In the genomic region with DNA sequence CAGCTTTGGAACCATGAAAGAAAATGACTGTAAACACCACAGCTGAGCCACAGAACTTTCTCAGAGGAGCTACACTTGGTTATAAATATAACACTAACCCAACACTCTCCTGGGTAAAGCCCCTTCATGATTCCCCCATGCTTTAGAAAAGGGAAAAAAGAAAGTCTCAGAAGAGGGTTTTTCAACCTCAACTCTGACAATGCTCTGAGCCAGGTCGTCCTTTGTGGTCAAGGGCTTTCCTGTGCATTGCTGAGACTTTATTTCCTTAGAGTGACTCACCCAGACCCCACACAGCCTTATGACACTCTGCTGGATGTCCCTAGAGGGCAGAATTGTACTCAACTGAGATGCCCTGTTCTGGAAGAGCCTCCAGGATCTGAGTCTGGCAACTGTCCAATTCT, we compare ENCODE assay signal across 10 mouse cellular contexts.
DNase-seq lines count a peak whose midpoint lies in the region; ATAC-seq and TF ChIP-seq lines count a peak whose summit lies in the region.
"Had no signal": no experiment of that assay in that cellular context is flagged by ENCODE, and none has a peak within 500 bp of the region (broad histone marks: within the 10 kb centered on the region; RNA-seq: fewer than 3 reads in every experiment).

No protein-coding gene starts in this region.

- no peaks in the 10 kb centered on the region for H3K9me3 ChIP-seq in intestine, postnatal 0 days (ENCODE audit: control insufficient read depth)
- no peaks in the 10 kb centered on the region for H3K9me3 ChIP-seq in intestine, embryonic 15.5 days
- no peaks in the 10 kb centered on the region for H3K9me3 ChIP-seq in midbrain, embryonic 13.5 days
- no peaks in the 10 kb centered on the region for H3K9me3 ChIP-seq in neural tube, embryonic 15.5 days (replicated peaks)
- H3K9me3 ChIP-seq: forebrain, embryonic 13.5 days had no signal

- no peaks in the 10 kb centered on the region for H3K36me3 ChIP-seq in intestine, postnatal 0 days (ENCODE audit: control insufficient read depth, insufficient read depth)
- H3K36me3 ChIP-seq in intestine, embryonic 15.5 days, result no peaks in the 10 kb centered on the region
- no peaks in the 10 kb centered on the region for H3K36me3 ChIP-seq in midbrain, embryonic 13.5 days
- no peaks in the 10 kb centered on the region for H3K36me3 ChIP-seq in neural tube, embryonic 15.5 days

- DNase-seq in A20 (ENCODE audit: low read depth, low spot score) (peak; percentile 8), Patski (ENCODE audit: low read depth, low spot score) (peak; percentile 84)
- no peak for DNase-seq in frontal cortex, postnatal 36 days (ENCODE audit: low spot score in 2 of 2)
- DNase-seq: cerebellum, postnatal 14 days had no signal

- no peak overlapping the region for H3K4me2 ChIP-seq in intestine, postnatal 0 days (replicated peaks; ENCODE audit: low read depth)
- no peak overlapping the region for H3K4me2 ChIP-seq in intestine, embryonic 15.5 days (replicated peaks)
- H3K4me2 ChIP-seq in midbrain, embryonic 13.5 days (replicated peaks), result no peak overlapping the region
- no peak overlapping the region for H3K4me2 ChIP-seq in neural tube, embryonic 15.5 days
- H3K4me2 ChIP-seq: forebrain, embryonic 13.5 days had no signal

- H3K9ac ChIP-seq in intestine, postnatal 0 days (ENCODE audit: low read depth, low read length), result no peak overlapping the region
- H3K9ac ChIP-seq in intestine, embryonic 15.5 days, result no peak overlapping the region
- no peak overlapping the region for H3K9ac ChIP-seq in midbrain, embryonic 13.5 days (replicated peaks)
- H3K9ac ChIP-seq in neural tube, embryonic 15.5 days (replicated peaks), result no peak overlapping the region
- H3K9ac ChIP-seq: forebrain, embryonic 13.5 days had no signal

- WGBS in intestine, postnatal 0 days, result 30% methylated on average over 1 of the region's 1 CpGs
- WGBS in intestine, embryonic 15.5 days, result 23% methylated on average over 1 of the region's 1 CpGs
- 45% methylated on average over 1 of the region's 1 CpGs for WGBS in midbrain, embryonic 13.5 days
- WGBS in neural tube, embryonic 15.5 days, result 67% methylated on average over 1 of the region's 1 CpGs

- H3K27ac ChIP-seq in intestine, postnatal 0 days (ENCODE audit: low read depth, low read length), result no peak overlapping the region
- no peak overlapping the region for H3K27ac ChIP-seq in intestine, embryonic 15.5 days
- no peak overlapping the region for H3K27ac ChIP-seq in midbrain, embryonic 13.5 days
- H3K27ac ChIP-seq in neural tube, embryonic 15.5 days (replicated peaks), result no peak overlapping the region
- H3K27ac ChIP-seq: forebrain, embryonic 13.5 days had no signal

- POLR2A ChIA-PET in Patski (lab: Charles Lee), result interaction anchor here (0.7 kb wide), 1 partner anchor 167 kb away, joined by 3 read pairs; no protein-coding TSS in a partner anchor

- CTCF ChIA-PET in Patski (lab: Charles Lee), result interaction anchor here (0.6 to 1.8 kb wide), 9 partner anchors 17 to 283 kb away, joined by 3 to 5 read pairs (median 4); no protein-coding TSS in a partner anchor

- ATAC-seq in intestine, postnatal 0 days, result no peak
- ATAC-seq in intestine, embryonic 15.5 days, result no peak
- peak; percentile 84 for ATAC-seq in Patski
- ATAC-seq in monocyte, adult 5-6 weeks (replicated peaks; ENCODE audit: insufficient number of reproducible peaks, low FRiP score, low TSS enrichment, poor library complexity, severe bottlenecking), result 0 out of 2 replicates have a peak, but pooled peaks have one; percentile 56
- no peak for ATAC-seq in midbrain, embryonic 13.5 days
- no peak for ATAC-seq in neural tube, embryonic 15.5 days (ENCODE audit: low FRiP score)
- ATAC-seq: forebrain, embryonic 13.5 days had no signal

- H3K4me1 ChIP-seq in intestine, postnatal 0 days (replicated peaks; ENCODE audit: control insufficient read depth, insufficient read depth, low read length), result no peaks in the 10 kb centered on the region
- no peaks in the 10 kb centered on the region for H3K4me1 ChIP-seq in intestine, embryonic 15.5 days (replicated peaks)
- H3K4me1 ChIP-seq in midbrain, embryonic 13.5 days (replicated peaks), result peaks cover under 1% of the 10 kb centered on the region; the same call in 1 of the 2 replicates
- H3K4me1 ChIP-seq in neural tube, embryonic 15.5 days, result peaks cover 3% of the 10 kb centered on the region

- no peak overlapping the region for H3K4me3 ChIP-seq in intestine, postnatal 0 days (ENCODE audit: low read depth, low read length)
- no peak overlapping the region for H3K4me3 ChIP-seq in intestine, embryonic 15.5 days (replicated peaks)
- no peak overlapping the region for H3K4me3 ChIP-seq in midbrain, embryonic 13.5 days (replicated peaks)
- no peak overlapping the region for H3K4me3 ChIP-seq in neural tube, embryonic 15.5 days (replicated peaks)
- H3K4me3 ChIP-seq: forebrain, embryonic 13.5 days had no signal

- no peaks in the 10 kb centered on the region for H3K27me3 ChIP-seq in intestine, postnatal 0 days (replicated peaks; ENCODE audit: control insufficient read depth, insufficient read depth, low read length)
- H3K27me3 ChIP-seq in intestine, embryonic 15.5 days (replicated peaks), result no peaks in the 10 kb centered on the region
- H3K27me3 ChIP-seq in Patski, result no peaks in the 10 kb centered on the region
- peaks cover 5% of the 10 kb centered on the region; the same call in 1 of the 2 replicates for H3K27me3 ChIP-seq in midbrain, embryonic 13.5 days
- H3K27me3 ChIP-seq in neural tube, embryonic 15.5 days (replicated peaks), result no peaks in the 10 kb centered on the region
- H3K27me3 ChIP-seq: forebrain, embryonic 13.5 days had no signal

- TF ChIP-seq CTCF in intestine, postnatal 0 days (IDR thresholded peaks at IDR 0.05; ENCODE audit: low read depth), result peak; percentile 35
- TF ChIP-seq CTCF in Patski (IDR thresholded peaks at IDR 0.05), result peak; percentile 74

- in situ Hi-C loops in Patski (cut with MboI; ENCODE audit: low pct_unique_long_range_greater_than_20kb), result loop anchor here (10.0 kb wide), 2 partner anchors 162 to 272 kb away; no protein-coding TSS in a partner anchor

Comparison
In these comparisons a context has a peak if more than half of its experiments do, and no peak if none do; other contexts are left out.
1. ATAC-seq: peak in Patski (single experiment) and monocyte, adult 5-6 weeks (single experiment); none in intestine, postnatal 0 days (single experiment), intestine, embryonic 15.5 days (single experiment), midbrain, embryonic 13.5 days (single experiment) and neural tube, embryonic 15.5 days (single experiment).
2. DNase-seq: peak in A20 (single experiment) and Patski (single experiment); none in frontal cortex, postnatal 36 days (0 of 2).